Mouse (Mus musculus): ENCODE measurements around the gene Fetub. TPM values are rescaled to one million over a fixed set of nuclear protein-coding genes. Genes with fewer than 3 reads are reported as not detected.
A peak's percentile ranks its signal among the peaks of the same experiment; 100 is the strongest.

Gene Fetub
- total and polyA plus RNA-seq, 3 experiments, result 0.42 to 15.8 (median 1.0) TPM

GRCm38 (mm10) chr16:22878716-22879115, 39.4 kb upstream of the Fetub start:
- dilution Hi-C loops (cut with MboI; ENCODE audit: extremely low pct_ligation_motif_present, extremely low pct_unique_long_range_greater_than_20kb, low sequenced_read_pairs), result no loop called here
- no peaks in the 10 kb centered on the region for H3K27me3 ChIP-seq (replicated peaks)
- no peaks in the 10 kb centered on the region for H3K79me2 ChIP-seq (replicated peaks; ENCODE audit: control insufficient read depth, extremely low read depth, insufficient read depth, poor library complexity, severe bottlenecking)
- peaks cover 0 to 15% of the 10 kb centered on the region in 2 experiments for H3K36me3 ChIP-seq (replicated peaks in 1 of 2; ENCODE audit: control insufficient read depth in 1 of 2, insufficient read depth in 1 of 2, low read length in 1 of 2)
- no peak overlapping the region for H3K4me3 ChIP-seq (replicated peaks in 1 of 3; ENCODE audit: low read depth in 2 of 3, low read length in 2 of 3, poor library complexity in 1 of 3)
- TF ChIP-seq CHD2 (IDR thresholded peaks at IDR 0.05; ENCODE audit: low read length) (no peak), MXI1 (IDR thresholded peaks at IDR 0.05; ENCODE audit: low read depth, low read length) (no peak), UBTF (IDR thresholded peaks at IDR 0.05; ENCODE audit: low read depth, low read length) (no peak), BHLHE40 (IDR thresholded peaks at IDR 0.05; ENCODE audit: low read depth, low read length) (0 out of 2 replicates have a peak, but pooled peaks have one; percentile 36), ZC3H11A (IDR thresholded peaks at IDR 0.05; ENCODE audit: low read depth, low read length) (no peak)
- H3K4me1 ChIP-seq (ENCODE audit: control insufficient read depth in 1 of 2, insufficient read depth in 2 of 2), result peaks cover 6 to 40% of the 10 kb centered on the region in 2 experiments; a peak in 3 of 4 replicates
- H3K9me3 ChIP-seq (replicated peaks; ENCODE audit: low read length), result no peaks in the 10 kb centered on the region
- no peak for DNase-seq (ENCODE audit: extremely low read depth)
- H3K9ac ChIP-seq (ENCODE audit: insufficient read depth, low read depth), result no peak overlapping the region
- no peak overlapping the region for H3K27ac ChIP-seq (ENCODE audit: insufficient read depth, low read depth)
- in situ Hi-C loops (cut with MboI; ENCODE audit: low pct_ligation_motif_present, low pct_unique_long_range_greater_than_20kb, low sequenced_read_pairs), result loop anchor here (5.0 to 25.0 kb wide), 2 partner anchors 74 to 559 kb away; partner anchors contain the start of genes Hrg and Rtp1
- no peak overlapping the region for H3K4me2 ChIP-seq (ENCODE audit: insufficient read depth, low read depth, poor library complexity, severe bottlenecking)

GRCm38 (mm10) chr16:22879945-22880595, 38.1 kb upstream of the Fetub start:
- no peak for DNase-seq (ENCODE audit: extremely low read depth)
- H3K36me3 ChIP-seq (replicated peaks in 1 of 2; ENCODE audit: control insufficient read depth in 1 of 2, insufficient read depth in 1 of 2, low read length in 1 of 2), result peaks cover 0 to 5% of the 10 kb centered on the region in 2 experiments
- no peak overlapping the region for H3K27ac ChIP-seq (ENCODE audit: insufficient read depth, low read depth)
- H3K4me3 ChIP-seq (replicated peaks in 1 of 3; ENCODE audit: low read depth in 2 of 3, low read length in 2 of 3, poor library complexity in 1 of 3), result no peak overlapping the region
- H3K9me3 ChIP-seq (replicated peaks; ENCODE audit: low read length), result no peaks in the 10 kb centered on the region
- dilution Hi-C loops (cut with MboI; ENCODE audit: extremely low pct_ligation_motif_present, extremely low pct_unique_long_range_greater_than_20kb, low sequenced_read_pairs) (no loop called here), in situ Hi-C loops (cut with MboI; ENCODE audit: low pct_ligation_motif_present, low pct_unique_long_range_greater_than_20kb, low sequenced_read_pairs) (loop anchor here (5.0 to 25.0 kb wide), 2 partner anchors 72 to 557 kb away; partner anchors contain the start of genes Hrg and Rtp1)
- H3K9ac ChIP-seq (ENCODE audit: insufficient read depth, low read depth), result no peak overlapping the region
- TF ChIP-seq EP300 (IDR thresholded peaks at IDR 0.05; ENCODE audit: low read length), result no peak
- no peaks in the 10 kb centered on the region for H3K27me3 ChIP-seq (replicated peaks)
- H3K4me2 ChIP-seq (ENCODE audit: insufficient read depth, low read depth, poor library complexity, severe bottlenecking), result no peak overlapping the region
- no peaks in the 10 kb centered on the region for H3K79me2 ChIP-seq (replicated peaks; ENCODE audit: control insufficient read depth, extremely low read depth, insufficient read depth, poor library complexity, severe bottlenecking)
- peaks cover 8 to 52% of the 10 kb centered on the region in 2 experiments; a peak in 3 of 4 replicates for H3K4me1 ChIP-seq (ENCODE audit: control insufficient read depth in 1 of 2, insufficient read depth in 2 of 2)

- Histone ChIP-seq H3K4me1 (ENCODE audit: control insufficient read depth in 1 of 2, insufficient read depth in 2 of 2) (peaks cover 7 to 52% of the 10 kb centered on the region in 2 experiments; a peak in 3 of 4 replicates), H3K9ac (ENCODE audit: insufficient read depth, low read depth) (no peak overlapping the region), H3K27ac (ENCODE audit: insufficient read depth, low read depth) (no peak overlapping the region), H3K27me3 (replicated peaks) (no peaks in the 10 kb centered on the region), H3K9me3 (replicated peaks; ENCODE audit: low read length) (no peaks in the 10 kb centered on the region), H3K79me2 (replicated peaks; ENCODE audit: control insufficient read depth, extremely low read depth, insufficient read depth, poor library complexity, severe bottlenecking) (no peaks in the 10 kb centered on the region), H3K4me3 (replicated peaks in 1 of 3; ENCODE audit: low read depth in 2 of 3, low read length in 2 of 3, poor library complexity in 1 of 3) (no peak overlapping the region), H3K4me2 (ENCODE audit: insufficient read depth, low read depth, poor library complexity, severe bottlenecking) (no peak overlapping the region), H3K36me3 (replicated peaks in 1 of 2; ENCODE audit: control insufficient read depth in 1 of 2, insufficient read depth in 1 of 2, low read length in 1 of 2) (peaks cover 0 to 4% of the 10 kb centered on the region in 2 experiments)
- in situ Hi-C loops (cut with MboI; ENCODE audit: low pct_ligation_motif_present, low pct_unique_long_range_greater_than_20kb, low sequenced_read_pairs) (loop anchor here (25.0 kb wide), 1 partner anchor 556 kb away; the partner anchor contains the start of gene Rtp1), dilution Hi-C loops (cut with MboI; ENCODE audit: extremely low pct_ligation_motif_present, extremely low pct_unique_long_range_greater_than_20kb, low sequenced_read_pairs) (no loop called here)
- DNase-seq (ENCODE audit: extremely low read depth), result no peak
- no peak for TF ChIP-seq POLR2AphosphoS2 (IDR thresholded peaks at IDR 0.05; ENCODE audit: low read depth, low read length)
- no peak for TF ChIP-seq POLR2A (IDR thresholded peaks at IDR 0.05; ENCODE audit: low read depth, low read length)
- TF ChIP-seq ELF1 (IDR thresholded peaks at IDR 0.05; ENCODE audit: low read depth, low read length), result no peak
- no peak for TF ChIP-seq MEF2A (IDR thresholded peaks at IDR 0.05; ENCODE audit: borderline replicate concordance, low read depth, low read length)
- no peak for TF ChIP-seq GABPA (IDR thresholded peaks at IDR 0.05; ENCODE audit: insufficient replicate concordance, low read depth, low read length)
- TF ChIP-seq ZKSCAN1 (IDR thresholded peaks at IDR 0.05; ENCODE audit: borderline replicate concordance, low read depth, low read length), result no peak
- no peak for TF ChIP-seq RAD21 (IDR thresholded peaks at IDR 0.05; ENCODE audit: low read depth, low read length)
- TF ChIP-seq CHD2 (IDR thresholded peaks at IDR 0.05; ENCODE audit: low read length), result no peak
- no peak for TF ChIP-seq IRF4 (IDR thresholded peaks at IDR 0.05; ENCODE audit: low read depth, low read length)
These were observed 37.2 kb upstream of the Fetub start for GRCm38 (mm10) chr16:22880900-22881299.
